Mouse (Mus musculus) liver, embryonic 11.5 days (tissue): ENCODE data around the gene Mgst3. TPM values are rescaled to one million over a fixed set of nuclear protein-coding genes. Genes with fewer than 3 reads are reported as not detected.

Experiments used
- ATAC-seq: fragments of 200-750 bp; cut with Nextera tagmentation; replicated peaks from 2 replicates; pipeline ENCODE4 v1.8.0; 2017; ENCODE audit warnings: moderate number of reproducible peaks, mild to moderate bottlenecking, moderate TSS enrichment, moderate library complexity; ENCODE audit not compliant: low FRiP score
- DNase-seq: peaks from one replicate; pipeline ENCODE4 v3.0.0-alpha.2; 2017; ENCODE audit warnings: low spot score
- H3K27ac ChIP-seq: fragments of 300-500 bp; sonication (generic); 2 replicates; pipeline ENCODE4 v1.5.1; 2014; ENCODE audit warnings: mild to moderate bottlenecking, low read depth, low read length, control low read depth
- H3K27me3 ChIP-seq: fragments of 300-500 bp; sonication (generic); replicated peaks from 2 replicates; pipeline ENCODE4 v1.6.1; 2014; ENCODE audit warnings: low read length, mixed read lengths; ENCODE audit not compliant: control insufficient read depth, insufficient read depth
- H3K36me3 ChIP-seq: fragments of 300-500 bp; sonication (generic); 2 replicates; pipeline ENCODE4 v1.6.1; 2014; ENCODE audit warnings: mild to moderate bottlenecking, low read length, moderate library complexity, mixed read lengths; ENCODE audit not compliant: control insufficient read depth, insufficient read depth
- H3K4me1 ChIP-seq: fragments of 300-500 bp; sonication (generic); replicated peaks from 2 replicates; pipeline ENCODE4 v1.6.1; 2014; ENCODE audit warnings: low read length, mixed read lengths; ENCODE audit not compliant: control insufficient read depth, insufficient read depth
- H3K4me2 ChIP-seq: fragments of 300-500 bp; sonication (generic); 2 replicates; pipeline ENCODE4 v1.6.1; 2014; ENCODE audit warnings: mild to moderate bottlenecking, control low read depth, moderate library complexity
- H3K4me3 ChIP-seq: fragments of 300-500 bp; sonication (generic); 2 replicates; pipeline ENCODE4 v1.5.1; 2014; ENCODE audit warnings: low read depth, low read length, control low read depth
- H3K9ac ChIP-seq: fragments of 300-500 bp; sonication (generic); 2 replicates; pipeline ENCODE4 v1.6.1; 2014; ENCODE audit warnings: low read depth, low read length, control low read depth
- H3K9me3 ChIP-seq: fragments of 300-500 bp; sonication (generic); 2 replicates; pipeline ENCODE4 v1.6.1; 2016; ENCODE audit warnings: low read length, inconsistent platforms, mixed read lengths; ENCODE audit not compliant: control insufficient read depth
- WGBS: fragments of 180-500 bp; shearing (Covaris S2); extraction: QIAGEN DNeasy Blood & Tissue Kit; methylation state at CpG from one replicate; pipeline ENCODE4 v1.1.7; 2014; 5-methylcytosine and 5-hydroxymethylcytosine counted together
- microRNA-seq: library from miRNA; unstranded; fragments of <30 nt; microRNA quantifications from one replicate; pipeline ENCODE4, GENCODE M21; 2017; ENCODE audit warnings: borderline number of aligned reads
- polyA plus RNA-seq: library from polyadenylated mRNA; unstranded; fragments of >200 nt; fragmentation: Nextera tagmentation; extraction: Ambion mirVana; gene quantifications from 2 replicates; pipeline ENCODE4 v1.2.1, GENCODE M21; 2014

The Mgst3 gene
- polyA plus RNA-seq, 1 experiment from 2014 or later: 242 TPM

DNA sequence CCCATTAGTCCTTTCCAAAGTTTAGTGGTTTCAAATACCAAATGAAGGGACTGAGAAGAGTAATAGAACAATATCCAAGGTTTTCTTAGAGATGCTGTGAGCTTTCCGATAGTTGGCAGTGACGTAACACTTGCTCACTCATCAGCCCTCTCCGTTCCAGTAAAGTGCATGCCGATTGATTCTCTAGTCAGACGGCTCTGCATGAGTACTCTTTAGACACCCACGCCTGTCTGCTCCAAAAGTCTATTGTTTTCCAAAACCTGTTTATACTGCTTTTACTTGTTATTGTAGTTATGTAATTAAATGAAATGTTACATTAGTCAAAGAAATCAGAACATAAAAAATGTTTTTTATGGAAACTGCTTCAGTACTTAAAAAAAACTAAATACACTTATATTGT, 64.9 kb downstream of the Mgst3 start:
- no peaks in the 10 kb centered on the region for H3K27me3 ChIP-seq
- ATAC-seq: no peak
- H3K9me3 ChIP-seq: no peaks in the 10 kb centered on the region
- no peaks in the 10 kb centered on the region for H3K4me1 ChIP-seq
- no peak for DNase-seq
- H3K4me2 ChIP-seq: no peak overlapping the region
- WGBS: 91% methylated on average over 6 of the region's 6 CpGs
- H3K4me3 ChIP-seq: no peak overlapping the region
- H3K27ac ChIP-seq: no peak overlapping the region
- peaks cover 22% of the 10 kb centered on the region for H3K36me3 ChIP-seq
- no peak overlapping the region for H3K9ac ChIP-seq

Small RNA genes lying within 50 kb of the gene (microRNA-seq; reads per million reads assigned to microRNA genes)
- 19.0 reads per million, percentile 30 among the genes with 10 or more reads in this experiment for gene Gm25911

Other genes with a start within 250 kb of the Mgst3 start
- gene Uck2, start 108.5 kb downstream of the Mgst3 start, polyA plus RNA-seq: 144 and 156 TPM in 2 replicates
- gene Tmco1, start 85.5 kb downstream of the Mgst3 start, polyA plus RNA-seq: 104 and 116 TPM in 2 replicates
- 112 and 129 TPM in 2 replicates for gene Aldh9a1, start 43.9 kb downstream of the Mgst3 start, polyA plus RNA-seq
- gene Lrrc52, start 72.9 kb upstream of the Mgst3 start, polyA plus RNA-seq: 0.19 and 0.21 TPM in 2 replicates
- gene Rxrg, start 204.5 kb upstream of the Mgst3 start, polyA plus RNA-seq: 2.8 and 3.0 TPM in 2 replicates